Mouse (Mus musculus): ENCODE measurements around the gene Slc32a1.

DNA sequence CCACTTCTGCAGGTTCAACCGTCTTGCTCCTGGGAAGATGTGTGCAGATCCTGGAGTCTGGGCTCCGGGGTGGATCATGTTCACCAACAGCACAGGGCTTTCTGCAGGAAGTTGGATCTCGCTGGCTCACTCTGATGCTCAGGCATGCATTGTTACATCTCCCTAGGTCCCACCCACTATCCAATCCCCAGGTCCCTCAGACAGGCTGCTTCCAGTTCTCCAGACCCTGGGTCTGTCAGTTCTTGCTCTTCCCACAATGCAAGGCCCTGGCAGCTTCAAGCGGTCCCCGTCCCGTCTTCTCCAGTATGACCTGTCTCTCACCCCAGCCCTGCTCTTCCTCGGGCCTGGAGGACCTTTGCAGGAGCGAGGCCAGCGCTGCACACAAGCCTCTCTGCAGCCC lies 49.8 kb upstream of the Slc32a1 start:
- TF ChIP-seq NANOG (IDR thresholded peaks at IDR 0.05; ENCODE audit: borderline replicate concordance, low read length) (no peak), CTCF (conservative IDR thresholded peaks at IDR 0.05; ENCODE audit: low read length) (no peak), POU5F1 (IDR thresholded peaks at IDR 0.05; ENCODE audit: borderline replicate concordance, low read length) (no peak)
